Mouse (Mus musculus) spleen, postnatal 4 days (tissue): ENCODE results near the gene Grik4.

Source experiments
- DNase-seq, 2 experiments: peaks; one replicate each; pipeline ENCODE4 v3.0.0; 2022; ENCODE audit warnings: low spot score in 2 of 2

Gene Grik4

DNA sequence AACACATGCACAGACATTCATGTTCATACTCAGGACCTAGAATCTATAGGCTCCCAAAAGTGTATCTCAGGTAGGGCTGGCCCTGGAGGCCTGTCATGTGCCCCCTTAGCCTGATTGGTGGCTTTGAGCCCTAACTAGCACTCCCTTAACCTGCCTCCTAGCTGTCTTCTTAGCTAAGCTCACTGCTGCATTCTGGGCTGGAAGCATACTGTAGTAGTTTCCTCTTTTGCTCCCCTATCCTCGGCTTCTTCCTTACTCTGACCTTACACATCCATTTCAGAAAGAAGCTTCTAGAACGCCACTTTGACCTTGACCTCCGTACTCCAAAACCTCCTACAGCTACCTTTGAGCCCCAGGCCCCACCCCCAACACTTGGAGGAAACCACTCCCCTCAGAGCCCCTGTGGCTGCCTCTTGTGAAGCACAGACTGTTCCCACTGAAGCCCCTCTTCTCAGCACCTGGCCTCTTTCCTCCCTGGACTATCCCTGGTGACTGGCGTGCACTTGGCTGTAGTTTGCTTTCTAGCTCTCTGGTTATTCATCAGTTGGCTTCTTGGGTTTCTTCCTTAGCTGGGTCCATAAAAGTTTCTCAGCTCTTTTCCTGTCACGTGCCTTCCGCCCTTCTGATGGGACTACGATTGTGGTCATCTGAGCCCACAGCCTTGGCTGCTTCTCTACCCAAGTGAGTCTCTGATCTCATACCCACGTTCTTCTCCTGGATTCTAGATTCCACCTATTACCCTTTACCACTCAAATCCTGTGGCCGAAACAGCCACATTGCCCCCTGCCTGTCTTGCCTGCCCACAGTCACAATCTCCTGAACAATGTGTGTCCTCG lies 84.1 kb downstream of the Grik4 start:
- no peak for DNase-seq

DNA sequence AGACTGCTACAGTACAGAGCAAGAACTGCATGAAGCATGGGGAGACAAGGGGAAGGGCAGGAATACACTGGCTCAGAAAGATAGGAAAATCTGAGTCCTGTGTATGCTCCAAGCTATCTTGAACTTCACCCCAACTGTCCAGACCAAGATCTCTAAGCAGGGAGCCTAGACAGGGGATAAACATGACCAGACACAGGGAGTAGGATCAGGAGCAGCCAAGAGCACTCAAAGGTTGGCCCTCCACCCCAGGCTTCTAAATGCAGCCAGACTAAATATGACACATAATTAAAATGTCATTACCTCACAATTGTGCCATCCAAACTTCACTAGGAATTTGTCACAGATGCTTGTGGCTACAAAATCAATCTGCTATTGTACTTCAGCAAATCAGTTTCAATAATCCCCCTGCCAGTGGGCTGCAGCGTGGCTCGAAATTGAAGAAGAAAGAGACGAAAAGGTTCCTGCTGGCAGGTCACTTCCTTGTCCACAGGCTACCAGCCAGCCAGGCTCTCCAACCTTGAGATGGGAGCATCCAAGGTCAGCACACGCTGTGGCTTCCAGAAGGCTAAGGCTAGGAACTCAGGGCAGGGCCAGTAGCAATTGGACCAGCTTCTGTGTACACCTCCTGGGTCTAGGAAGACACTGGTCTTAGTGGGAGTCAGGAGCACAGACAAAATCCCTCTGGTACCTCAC lies 85.1 kb downstream of the Grik4 start:
- no peak for DNase-seq

DNA sequence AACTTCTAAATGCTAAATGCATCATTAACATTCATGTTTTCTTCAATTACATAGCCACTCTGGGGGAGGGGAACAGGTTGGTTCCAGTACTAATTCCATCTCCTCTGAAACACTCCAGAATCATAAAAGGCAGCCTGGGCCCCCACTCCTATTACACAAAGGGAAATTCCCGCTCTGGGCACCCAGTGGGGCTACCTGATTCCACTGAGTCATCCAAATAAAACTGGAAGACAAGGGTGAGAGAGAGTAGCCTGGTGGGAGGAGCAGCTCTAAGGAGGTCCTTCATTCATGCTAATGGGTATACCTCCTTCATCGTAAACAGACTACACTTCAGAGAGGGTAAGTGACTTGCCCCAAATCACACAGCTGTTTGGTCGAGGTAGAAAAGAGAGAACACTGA lies 85.7 kb downstream of the Grik4 start:
- DNase-seq, result no peak

DNA sequence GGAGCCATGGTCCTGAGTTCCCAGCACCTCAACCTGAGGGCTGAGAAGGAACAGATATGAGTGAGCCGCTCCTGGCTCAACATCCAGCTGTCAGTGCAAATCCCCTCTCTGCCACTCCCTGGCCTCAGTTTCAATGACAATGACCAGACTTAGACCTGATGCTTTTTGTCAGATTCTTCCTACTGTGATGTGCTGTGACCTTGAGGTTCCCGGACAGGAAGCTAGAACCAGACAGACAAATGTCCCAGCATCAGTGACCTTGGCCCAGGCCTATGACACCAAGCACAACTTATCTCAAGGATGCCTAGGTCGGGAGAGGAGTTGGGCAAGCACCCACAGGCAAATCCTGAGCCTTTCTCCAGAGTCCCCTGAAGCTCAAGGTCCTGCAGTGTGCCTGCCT lies 86.5 kb downstream of the Grik4 start:
- no peak for DNase-seq

DNA sequence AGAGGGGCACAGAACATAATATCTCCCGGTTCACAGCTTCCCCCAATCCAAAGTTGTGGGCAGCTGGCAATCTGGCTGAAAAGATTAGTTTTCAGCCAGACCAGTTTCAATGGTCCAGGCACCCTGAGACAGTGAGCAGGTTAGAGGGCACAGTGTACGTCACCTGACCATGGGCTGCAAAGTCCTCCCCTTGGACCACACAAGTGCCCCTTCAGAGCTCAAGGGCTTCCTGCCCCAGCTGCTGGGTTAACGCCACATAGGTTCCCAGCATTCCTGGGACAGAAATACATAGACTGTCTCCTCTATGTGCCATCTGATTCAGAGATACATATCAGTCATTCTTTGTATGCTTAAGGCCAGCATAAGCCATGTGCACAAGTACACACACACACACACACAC lies 91.2 kb downstream of the Grik4 start:
- no peak for DNase-seq

DNA sequence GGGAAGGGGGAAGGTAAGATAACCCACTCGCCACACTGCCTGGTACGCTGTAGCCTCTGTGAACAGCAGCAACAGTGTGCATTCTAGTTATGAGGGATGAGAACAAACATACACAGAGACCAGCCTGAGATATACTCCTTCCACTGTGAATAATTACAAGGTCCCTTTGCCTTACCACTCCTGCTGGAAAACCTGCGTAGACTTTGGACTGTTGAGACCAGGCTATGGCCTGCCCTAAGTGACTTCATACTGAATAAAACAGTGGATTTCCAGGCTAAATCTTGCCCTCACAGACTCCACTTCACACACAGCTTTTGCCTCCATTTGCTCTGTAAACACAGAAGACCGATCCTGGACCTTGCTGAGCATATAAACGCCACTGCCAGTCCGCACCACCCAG lies 94.2 kb downstream of the Grik4 start:
- DNase-seq, result no peak

DNA sequence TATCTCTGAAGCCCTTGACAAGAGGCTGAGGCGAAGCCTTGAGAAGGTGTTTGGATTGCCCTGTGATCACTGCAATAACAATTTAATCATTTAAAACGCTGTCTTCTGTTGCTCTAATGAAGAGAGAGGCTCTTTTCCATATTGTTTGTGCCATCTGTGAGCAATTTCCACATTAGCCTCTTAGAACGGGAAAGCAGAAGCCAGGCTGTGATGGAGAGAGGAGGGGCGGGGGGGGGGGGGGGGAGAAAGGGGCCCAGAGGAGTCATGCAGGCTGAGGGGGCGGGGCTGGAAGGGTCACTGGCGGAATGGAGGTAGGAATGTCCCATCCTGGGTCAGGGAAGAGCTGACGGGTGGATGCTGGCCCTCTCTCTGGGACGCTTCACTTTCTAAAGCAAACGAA lies 96.2 kb downstream of the Grik4 start:
- no peak for DNase-seq

DNA sequence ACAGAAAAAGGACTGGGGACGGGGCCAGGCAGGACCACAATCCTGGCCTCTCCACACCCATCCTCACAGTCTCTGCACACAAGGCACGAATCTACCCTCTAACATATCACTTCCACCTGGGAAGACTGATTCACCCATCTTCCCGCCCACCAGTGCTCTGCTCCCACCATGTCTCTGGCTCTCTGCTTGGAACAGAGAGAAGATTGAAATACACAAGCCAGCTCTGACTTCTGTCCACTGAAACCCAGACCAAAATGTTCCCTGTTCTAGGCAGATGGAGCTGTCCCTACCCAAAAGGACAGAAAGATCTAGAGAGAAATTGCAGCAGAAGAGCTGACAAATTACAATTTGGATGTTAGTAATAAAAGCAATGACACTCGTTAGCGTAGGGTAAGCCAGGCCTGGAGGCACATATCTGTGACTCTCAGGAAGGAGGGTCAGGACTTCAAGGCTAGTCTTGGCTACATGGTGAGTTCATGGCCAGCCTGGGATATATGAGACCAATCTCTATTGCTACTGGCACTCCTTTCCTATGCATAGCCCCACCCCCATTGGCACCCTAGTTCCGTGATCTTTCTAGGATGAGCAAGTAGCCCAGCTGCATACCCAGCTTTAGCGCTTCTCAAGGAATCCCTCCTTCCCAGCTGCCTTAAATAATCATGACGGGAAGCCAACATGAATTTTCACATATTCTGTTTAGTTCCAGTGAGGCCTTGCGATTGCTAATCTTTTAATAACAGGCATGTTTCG lies 97.4 kb downstream of the Grik4 start:
- no peak for DNase-seq

DNA sequence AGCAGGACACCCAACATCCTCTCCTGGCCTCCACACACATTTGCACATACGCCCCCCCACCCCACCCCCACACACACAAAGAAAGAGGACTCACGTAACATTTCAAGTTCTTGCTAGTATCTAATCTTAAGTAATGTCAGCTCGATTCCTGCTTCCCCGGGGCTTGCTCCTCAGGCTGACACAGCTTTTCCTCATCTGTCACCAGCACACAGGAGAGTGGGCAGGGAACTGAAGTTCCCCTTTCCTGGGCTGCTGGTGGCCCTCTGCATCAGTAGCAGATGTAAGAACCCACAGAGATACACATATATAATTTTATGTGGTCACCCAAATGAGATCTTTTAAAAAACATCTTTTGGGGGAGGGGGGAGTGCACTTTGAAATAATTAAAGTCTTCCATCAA lies 98.2 kb downstream of the Grik4 start:
- DNase-seq, result no peak

DNA sequence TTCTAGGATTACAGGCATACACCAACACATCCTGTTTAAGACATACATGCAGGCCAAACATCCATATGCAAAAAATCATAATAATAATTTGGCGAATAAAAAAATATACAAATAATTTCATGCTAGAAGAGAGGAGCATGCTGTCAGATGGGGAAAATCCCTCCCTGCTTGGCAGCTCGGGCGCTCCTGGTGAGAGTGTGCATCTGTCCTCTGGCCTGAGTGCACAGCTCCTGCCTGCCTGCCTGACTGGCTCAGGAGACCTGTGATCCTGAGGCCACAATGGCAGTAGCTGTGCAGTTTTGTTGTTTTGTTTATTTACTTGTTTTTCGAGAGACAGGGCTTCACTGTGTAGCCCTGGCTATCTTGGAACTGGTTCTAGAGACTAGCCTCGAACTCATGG lies 100.0 kb downstream of the Grik4 start:
- no peak for DNase-seq

DNA sequence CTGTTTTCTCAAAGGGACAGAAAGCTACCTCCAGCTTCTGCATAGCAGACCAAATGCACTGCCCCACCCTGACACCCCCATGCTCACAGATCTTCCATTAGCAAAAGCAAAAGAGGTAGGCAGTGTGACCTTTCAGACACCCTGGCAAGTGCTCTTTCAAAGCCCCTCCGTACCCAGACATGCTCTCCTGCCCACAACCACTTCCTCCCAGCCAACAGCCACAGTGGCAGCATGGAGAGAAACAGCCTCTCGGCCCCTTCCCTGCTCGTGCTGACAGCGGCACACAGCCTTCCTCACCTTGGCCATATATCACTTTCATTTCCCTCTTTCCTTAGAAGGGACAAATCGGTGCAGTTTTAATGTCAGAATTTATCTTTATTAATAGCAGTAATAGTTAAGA lies 106.0 kb downstream of the Grik4 start:
- peak in 1 of 2 experiments; percentile 17 for DNase-seq

DNA sequence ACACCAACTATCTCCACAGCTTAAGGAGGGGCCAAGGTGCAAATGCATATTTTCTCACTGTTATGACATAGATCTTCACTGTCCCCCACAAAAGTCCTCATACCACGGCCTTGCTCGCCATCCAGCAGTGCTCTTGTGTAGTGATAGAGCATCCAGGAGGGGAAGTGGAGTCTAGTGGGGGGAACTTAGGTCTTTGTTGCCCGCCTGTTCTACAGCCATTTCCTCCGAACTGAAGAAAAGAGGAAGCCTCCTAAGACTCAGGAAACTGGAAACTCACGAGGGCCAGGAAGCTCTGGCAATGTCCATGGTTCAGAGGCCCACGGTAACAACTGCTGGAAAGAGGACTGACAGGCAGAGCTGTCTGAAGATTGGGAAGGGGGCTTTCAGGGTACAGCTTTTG lies 106.8 kb downstream of the Grik4 start:
- no peak for DNase-seq

DNA sequence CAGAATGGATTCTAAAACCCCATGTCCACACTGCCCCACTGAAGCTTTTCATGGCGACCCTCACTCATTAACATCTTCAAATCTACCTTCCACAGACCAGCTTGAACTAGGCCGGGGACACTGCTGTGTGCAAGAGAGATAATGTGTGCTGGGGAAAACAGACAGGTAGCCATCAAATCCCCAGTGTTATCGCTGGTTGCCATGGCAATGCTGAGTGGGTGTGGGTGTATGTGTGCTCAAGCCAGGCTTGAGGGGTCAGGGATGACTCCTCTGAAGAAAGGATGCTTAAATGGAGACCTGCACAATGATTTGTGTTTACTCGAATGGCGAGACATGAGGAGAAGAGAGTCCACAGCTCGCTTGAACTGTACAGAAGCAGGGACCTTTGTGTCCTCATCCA lies 112.7 kb downstream of the Grik4 start:
- DNase-seq, result no peak

DNA sequence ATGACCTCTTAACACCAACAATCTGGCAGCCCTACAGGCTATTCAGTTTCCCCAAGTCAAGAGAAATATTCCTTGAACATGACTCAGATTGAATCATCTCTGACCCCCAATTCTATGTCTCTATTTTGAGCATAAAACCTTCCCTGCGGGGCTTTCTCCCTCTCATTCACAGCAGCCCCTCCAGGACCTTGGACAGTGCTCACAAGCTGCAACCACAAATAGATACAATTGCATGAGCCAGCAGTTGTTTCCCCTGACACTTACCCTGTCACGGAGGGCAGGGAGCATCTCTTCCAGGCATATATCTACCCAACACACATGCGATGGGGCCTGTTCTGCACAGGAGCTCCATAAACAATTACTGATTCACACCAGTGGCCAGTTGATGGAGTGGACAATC lies 125.0 kb downstream of the Grik4 start:
- no peak for DNase-seq

DNA sequence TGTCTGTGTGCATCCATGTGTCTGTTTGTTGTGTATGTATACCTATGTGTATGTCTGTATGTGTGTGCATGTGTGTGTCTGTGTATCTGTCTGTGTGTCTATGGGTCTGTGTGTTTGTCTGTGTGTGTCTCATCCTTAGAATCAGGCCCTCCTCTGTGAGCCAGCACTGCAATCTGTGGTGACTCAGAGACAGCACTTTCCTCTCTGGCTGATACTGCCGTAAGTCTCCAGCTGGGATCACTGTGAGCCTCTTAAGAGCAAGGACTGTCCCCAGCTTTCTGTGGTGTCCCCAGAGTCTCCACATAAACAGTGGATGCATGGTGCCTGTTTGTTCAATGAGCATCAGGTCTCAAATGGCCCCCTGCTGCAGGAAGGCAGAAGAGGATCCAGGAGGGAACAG lies 127.5 kb downstream of the Grik4 start:
- no peak for DNase-seq

DNA sequence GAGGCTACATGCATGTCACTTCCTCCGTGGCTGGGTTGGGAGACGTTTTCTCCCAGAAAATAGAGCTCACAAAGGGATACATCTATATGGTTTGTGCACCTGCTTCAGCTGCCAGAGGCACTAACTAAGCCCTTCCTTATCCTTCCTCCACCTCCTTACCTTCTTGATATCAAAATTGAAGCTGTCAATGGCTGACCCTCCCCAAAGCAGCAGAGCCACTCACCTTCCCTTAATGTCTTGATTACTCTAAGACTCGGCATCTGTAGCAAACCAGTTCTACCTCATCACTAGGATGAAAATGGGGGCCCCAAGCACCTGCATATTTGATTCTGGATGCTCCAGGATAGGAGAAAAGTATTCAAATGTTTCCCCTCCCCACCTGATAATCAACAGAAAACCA lies 135.1 kb downstream of the Grik4 start:
- DNase-seq, result no peak

DNA sequence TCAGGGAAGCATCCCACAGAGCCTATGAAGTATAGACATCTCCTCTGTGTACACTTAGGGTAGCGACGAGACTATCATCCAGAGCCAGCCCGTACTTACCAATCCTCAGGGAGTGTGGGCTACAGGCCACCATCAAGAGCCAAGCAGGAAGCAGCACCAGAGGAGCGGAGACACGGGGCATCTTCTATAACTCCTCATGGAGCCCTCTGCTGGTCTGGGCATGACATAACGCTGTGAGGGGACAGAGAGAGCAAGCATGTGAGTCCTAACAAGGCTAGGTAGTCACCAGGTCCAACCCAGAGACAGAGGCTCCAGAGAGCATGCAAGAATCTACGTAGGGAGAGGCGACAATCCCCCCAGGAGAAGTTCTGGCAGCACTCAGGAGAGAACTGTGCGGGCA lies 135.9 kb downstream of the Grik4 start:
- DNase-seq, result no peak

DNA sequence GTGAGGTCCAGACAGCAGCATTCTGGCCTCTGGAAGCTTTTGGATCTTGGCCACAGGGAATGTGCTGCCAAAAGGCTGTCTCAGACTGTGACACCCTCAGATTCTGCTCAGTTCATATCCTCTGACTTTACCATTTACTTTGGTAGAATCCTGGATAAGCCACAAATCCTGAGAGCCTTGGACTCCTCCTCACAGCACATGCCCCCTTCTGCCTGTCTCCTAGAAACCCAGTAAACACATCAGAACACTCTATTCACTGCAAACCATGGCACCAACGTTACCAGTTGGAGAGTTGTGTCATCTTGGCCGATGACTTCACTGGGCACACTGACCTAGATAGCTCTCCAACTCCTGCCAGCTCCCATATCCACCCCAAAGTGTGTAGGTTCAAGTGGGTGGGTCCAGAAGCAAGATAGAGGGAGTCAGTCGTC lies 141.2 kb downstream of the Grik4 start:
- no peak for DNase-seq

DNA sequence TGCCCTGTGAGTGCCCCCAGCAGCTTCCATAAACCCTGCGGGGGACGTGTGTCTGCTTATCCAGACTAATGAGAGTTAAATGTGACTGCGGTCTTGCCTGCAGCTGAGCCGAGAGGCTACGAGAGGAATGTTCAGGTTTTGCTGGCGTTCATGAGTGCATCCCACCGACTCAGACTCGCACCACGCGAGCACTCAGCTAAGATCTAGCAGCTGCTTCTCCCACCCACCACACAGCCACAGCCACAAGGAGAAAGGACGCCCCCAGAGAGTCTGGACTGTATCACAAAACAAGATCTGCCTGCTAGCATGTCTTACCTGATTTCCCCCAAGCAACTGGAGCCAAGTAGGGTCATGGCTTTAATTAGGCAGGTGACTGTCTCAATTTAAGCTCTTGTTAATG lies 142.4 kb downstream of the Grik4 start:
- no peak for DNase-seq

DNA sequence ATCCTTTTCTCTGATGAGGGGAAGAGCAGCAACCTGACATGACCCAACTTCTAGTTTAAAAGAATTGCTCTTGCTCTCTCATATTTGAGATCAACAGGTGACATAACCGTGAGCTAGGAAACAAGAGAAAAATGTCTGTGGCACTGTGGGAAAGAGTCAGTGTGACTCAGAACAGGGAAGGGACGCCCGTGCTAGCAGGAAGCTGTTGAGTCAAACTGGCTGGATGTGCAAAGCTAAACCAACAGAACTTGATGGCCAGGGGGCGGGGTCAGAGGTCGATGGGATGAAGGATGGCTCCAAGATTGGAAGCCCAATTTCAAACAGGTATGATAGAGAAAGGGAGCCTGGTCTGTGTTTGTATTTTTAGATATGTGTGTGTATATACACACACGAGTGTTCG lies 144.2 kb downstream of the Grik4 start:
- DNase-seq, result no peak

DNA sequence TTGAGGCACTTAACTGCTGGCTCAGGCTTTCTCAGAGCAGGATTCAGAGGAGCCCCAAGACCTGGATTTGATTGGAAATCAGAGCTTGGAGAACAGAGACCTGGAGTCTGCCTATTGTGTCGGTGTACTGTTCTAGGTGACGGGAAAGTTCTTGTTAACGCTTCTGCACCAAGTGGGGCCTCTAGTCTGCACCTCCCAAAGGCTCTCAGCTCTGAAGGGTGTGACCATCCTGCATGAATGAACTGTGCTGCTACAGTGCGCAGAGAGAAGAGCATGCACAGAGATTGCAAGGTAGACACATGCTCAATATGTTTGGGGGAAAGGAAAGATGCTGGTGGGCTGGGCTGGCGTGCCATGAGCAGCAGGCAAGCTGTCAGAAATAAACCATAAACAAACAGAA lies 144.6 kb downstream of the Grik4 start:
- no peak for DNase-seq

DNA sequence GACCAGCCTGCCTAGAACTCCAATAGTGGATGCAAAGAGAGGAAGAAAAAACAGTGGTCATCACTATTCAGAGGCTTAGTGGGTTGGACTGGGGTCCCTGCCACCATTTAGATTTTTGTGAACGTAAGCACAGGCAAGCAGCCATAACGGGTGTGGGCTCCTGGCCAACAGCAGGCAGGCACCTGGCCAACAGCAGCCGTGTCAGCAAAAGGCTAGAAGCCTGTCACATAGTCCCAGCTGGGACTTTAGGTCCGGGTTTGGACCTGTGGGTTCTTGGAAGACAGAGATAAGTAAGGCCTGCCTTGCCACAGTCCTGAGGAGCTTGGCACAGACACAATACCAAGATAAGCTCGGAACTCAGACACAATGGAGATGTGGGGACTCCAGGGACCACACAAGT lies 145.1 kb downstream of the Grik4 start:
- DNase-seq, result no peak

DNA sequence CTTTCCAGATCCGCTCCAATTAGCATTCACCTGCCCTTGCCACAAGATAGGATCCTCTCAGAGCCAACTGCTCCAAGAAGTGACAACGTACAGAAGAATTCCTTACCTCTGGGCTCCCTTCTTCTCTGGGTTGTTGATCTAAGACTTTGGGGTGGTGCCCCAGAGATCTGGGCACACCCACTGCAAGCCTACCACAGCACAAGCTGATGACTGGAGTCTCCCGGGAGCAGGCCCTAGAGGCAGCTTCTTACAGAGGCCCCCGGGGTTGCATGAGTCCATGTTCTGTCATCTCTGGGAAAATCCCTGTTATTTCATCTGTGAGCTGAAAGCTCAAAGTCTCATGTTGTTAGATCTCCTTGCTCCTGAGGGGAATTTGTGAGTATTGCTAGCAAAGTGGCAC lies 146.0 kb downstream of the Grik4 start:
- no peak for DNase-seq
